ENCODE assay signal across 11 mouse cellular contexts in genomic region chr17:27063717-27064116, GRCm38 (mm10). TPM values are rescaled to one million over a fixed set of nuclear protein-coding genes. Genes with fewer than 3 reads are reported as not detected.
A peak's percentile ranks its signal among the peaks of the same experiment; 100 is the strongest.
DNase-seq lines count a peak whose midpoint lies in the region; ATAC-seq and TF ChIP-seq lines count a peak whose summit lies in the region.
"Had no signal": no experiment of that assay in that cellular context is flagged by ENCODE, and none has a peak within 500 bp of the region (broad histone marks: within the 10 kb centered on the region; RNA-seq: fewer than 3 reads in every experiment).

No protein-coding gene starts in this region.

- WGBS in hindbrain, postnatal 0 days = 48% methylated on average over 6 of the region's 6 CpGs
- WGBS in hindbrain, embryonic 16.5 days = 56% methylated on average over 6 of the region's 6 CpGs
- WGBS in embryonic facial prominence, embryonic 13.5 days = 31% methylated on average over 6 of the region's 6 CpGs

- no peak for TF ChIP-seq POLR2A in ES-Bruce4 (IDR thresholded peaks at IDR 0.05; ENCODE audit: insufficient read depth, low read length)

- no peak for DNase-seq in hindbrain, postnatal 0 days (ENCODE audit: low spot score)
- DNase-seq in retina, embryonic 14.5 days (ENCODE audit: low spot score) = peak; percentile 56
- no peak for DNase-seq in thymus, adult 18-20 months
- DNase-seq in urinary bladder, postnatal 36 days (ENCODE audit: low spot score in 2 of 2) = no peak
- DNase-seq: gastrocnemius, postnatal 25 days; left cerebral cortex, postnatal 4 days; spleen, adult 18-20 months had no signal

- no peak overlapping the region for H3K27ac ChIP-seq in hindbrain, postnatal 0 days
- no peak overlapping the region for H3K27ac ChIP-seq in hindbrain, embryonic 16.5 days (ENCODE audit: low read depth, low read length)
- H3K27ac ChIP-seq in ES-Bruce4 (ENCODE audit: insufficient read depth, low read length) = no peak overlapping the region; the same call in 1 of the 2 replicates
- peak overlapping the region; percentile 0; the same call in 1 of the 2 replicates for H3K27ac ChIP-seq in embryonic facial prominence, embryonic 13.5 days
- H3K27ac ChIP-seq: hindbrain, embryonic 15.5 days had no signal

- no peaks in the 10 kb centered on the region for H3K9me3 ChIP-seq in hindbrain, postnatal 0 days (ENCODE audit: low read length)
- H3K9me3 ChIP-seq in hindbrain, embryonic 16.5 days (ENCODE audit: control insufficient read depth, low read length) = no peaks in the 10 kb centered on the region
- no peaks in the 10 kb centered on the region for H3K9me3 ChIP-seq in ES-Bruce4 (replicated peaks; ENCODE audit: control insufficient read depth, insufficient read depth, low read length, poor library complexity, severe bottlenecking)
- H3K9me3 ChIP-seq in embryonic facial prominence, embryonic 13.5 days = no peaks in the 10 kb centered on the region
- H3K9me3 ChIP-seq: hindbrain, embryonic 15.5 days had no signal

- H3K4me1 ChIP-seq in hindbrain, postnatal 0 days (ENCODE audit: insufficient read depth, low read length) = no peaks in the 10 kb centered on the region
- no peaks in the 10 kb centered on the region for H3K4me1 ChIP-seq in hindbrain, embryonic 16.5 days (ENCODE audit: control insufficient read depth, insufficient read depth, low read depth, low read length)
- peaks cover 21% of the 10 kb centered on the region for H3K4me1 ChIP-seq in ES-Bruce4 (ENCODE audit: control insufficient read depth, insufficient read depth, low read length)
- H3K4me1 ChIP-seq in embryonic facial prominence, embryonic 13.5 days = peaks cover 38% of the 10 kb centered on the region
- H3K4me1 ChIP-seq: hindbrain, embryonic 15.5 days had no signal

- H3K9ac ChIP-seq in hindbrain, postnatal 0 days (replicated peaks; ENCODE audit: low read length) = no peak overlapping the region
- H3K9ac ChIP-seq in hindbrain, embryonic 16.5 days (ENCODE audit: low read depth, low read length) = no peak overlapping the region
- H3K9ac ChIP-seq in ES-Bruce4 (ENCODE audit: low read depth, poor library complexity, severe bottlenecking) = no peak overlapping the region
- H3K9ac ChIP-seq in embryonic facial prominence, embryonic 13.5 days = peak overlapping the region; percentile 32; the same call in 1 of the 2 replicates
- H3K9ac ChIP-seq: hindbrain, embryonic 15.5 days had no signal

- ATAC-seq in hindbrain, postnatal 0 days = peak; percentile 38; the same call in 1 of the 2 replicates
- ATAC-seq in hindbrain, embryonic 16.5 days = no peak
- ATAC-seq in embryonic facial prominence, embryonic 13.5 days (ENCODE audit: insufficient number of reproducible peaks, insufficient read depth, low FRiP score, low TSS enrichment, low read depth) = peak; percentile 50; the same call in 1 of the 2 replicates

- TF ChIP-seq CTCF in hindbrain, postnatal 0 days (IDR thresholded peaks at IDR 0.05; ENCODE audit: low read depth) = no peak
- no peak for TF ChIP-seq CTCF in ES-Bruce4 (IDR thresholded peaks at IDR 0.05; ENCODE audit: low read depth, low read length)

- H3K36me3 ChIP-seq in hindbrain, postnatal 0 days (ENCODE audit: insufficient read depth, low read length) = no peaks in the 10 kb centered on the region
- H3K36me3 ChIP-seq in hindbrain, embryonic 16.5 days (ENCODE audit: control insufficient read depth, insufficient read depth, low read length) = no peaks in the 10 kb centered on the region
- H3K36me3 ChIP-seq in ES-Bruce4 (ENCODE audit: control insufficient read depth, insufficient read depth, low read length, poor library complexity, severe bottlenecking) = no peaks in the 10 kb centered on the region
- no peaks in the 10 kb centered on the region for H3K36me3 ChIP-seq in embryonic facial prominence, embryonic 13.5 days
- H3K36me3 ChIP-seq: hindbrain, embryonic 15.5 days had no signal

- no peak overlapping the region for H3K4me2 ChIP-seq in hindbrain, postnatal 0 days (ENCODE audit: low read depth, low read length)
- no peak overlapping the region for H3K4me2 ChIP-seq in hindbrain, embryonic 16.5 days (ENCODE audit: low read length)
- no peak overlapping the region for H3K4me2 ChIP-seq in embryonic facial prominence, embryonic 13.5 days
- H3K4me2 ChIP-seq: hindbrain, embryonic 15.5 days had no signal

- H3K27me3 ChIP-seq in hindbrain, postnatal 0 days (ENCODE audit: insufficient read depth, low read length) = peaks cover 5% of the 10 kb centered on the region; the same call in 1 of the 2 replicates
- H3K27me3 ChIP-seq in hindbrain, embryonic 16.5 days (replicated peaks; ENCODE audit: control insufficient read depth, insufficient read depth, low read length) = peaks cover 8% of the 10 kb centered on the region
- H3K27me3 ChIP-seq in ES-Bruce4 (ENCODE audit: control insufficient read depth, insufficient read depth, low read length, poor library complexity, severe bottlenecking) = no peaks in the 10 kb centered on the region
- H3K27me3 ChIP-seq in embryonic facial prominence, embryonic 13.5 days = peaks cover 4% of the 10 kb centered on the region

- no peak overlapping the region for H3K4me3 ChIP-seq in hindbrain, postnatal 0 days (ENCODE audit: low read length)
- H3K4me3 ChIP-seq in hindbrain, embryonic 16.5 days (ENCODE audit: low read length) = no peak overlapping the region
- H3K4me3 ChIP-seq in ES-Bruce4 (ENCODE audit: low read depth, low read length) = no peak overlapping the region
- no peak overlapping the region for H3K4me3 ChIP-seq in embryonic facial prominence, embryonic 13.5 days
- H3K4me3 ChIP-seq: hindbrain, embryonic 15.5 days had no signal

- 0 out of 2 replicates have a peak, but pooled peaks have one; percentile 53 for TF ChIP-seq EP300 in ES-Bruce4 (IDR thresholded peaks at IDR 0.05; ENCODE audit: insufficient read depth, low read depth, low read length)

RNA-seq across cellular contexts. Expression of gene Itpr3, which starts 6.6 kb away (rescaled TPM):
- 2.3 and 4.0 TPM in 2 replicates for total RNA-seq in hindbrain, postnatal 0 days (2014; rRNA removed)
- 0.58 TPM in 2 replicates for polyA plus RNA-seq in hindbrain, postnatal 0 days (2015; fragmentation: Nextera tagmentation; extraction: Ambion mirVana)
- 0.84 and 0.94 TPM in 2 replicates for polyA plus RNA-seq in hindbrain, embryonic 16.5 days (2015; fragmentation: Nextera tagmentation; extraction: Ambion mirVana)
- polyA plus RNA-seq in ES-Bruce4 (2011; ENCODE audit: insufficient read depth, insufficient read length, low read depth, missing spikeins) = 17.2 and 21.9 TPM in 2 replicates
- polyA plus RNA-seq in embryonic facial prominence, embryonic 13.5 days (2015; fragmentation: Nextera tagmentation; extraction: Ambion mirVana) = 3.8 and 4.0 TPM in 2 replicates

RNA-seq across cellular contexts. Expression of gene Bak1, which starts 34.9 kb away (rescaled TPM):
- 62.9 and 70.8 TPM in 2 replicates for total RNA-seq in hindbrain, postnatal 0 days (2014; rRNA removed)
- 4.0 and 4.2 TPM in 2 replicates for polyA plus RNA-seq in hindbrain, postnatal 0 days (2015; fragmentation: Nextera tagmentation; extraction: Ambion mirVana)
- polyA plus RNA-seq in hindbrain, embryonic 16.5 days (2015; fragmentation: Nextera tagmentation; extraction: Ambion mirVana) = 4.0 and 4.1 TPM in 2 replicates
- 66.6 and 78.1 TPM in 2 replicates for polyA plus RNA-seq in ES-Bruce4 (2011; ENCODE audit: insufficient read depth, insufficient read length, low read depth, missing spikeins)
- polyA plus RNA-seq in embryonic facial prominence, embryonic 13.5 days (2015; fragmentation: Nextera tagmentation; extraction: Ambion mirVana) = 4.6 and 5.7 TPM in 2 replicates

Comparison
In these comparisons a context has a peak if more than half of its experiments do, and no peak if none do; other contexts are left out.
1. RNA of gene Bak1, which starts 34.9 kb away (polyA plus RNA-seq): 66.6 to 78.1 TPM in ES-Bruce4; 4.6 to 5.7 TPM in embryonic facial prominence, embryonic 13.5 days, 4.0 to 4.2 TPM in hindbrain, postnatal 0 days and 4.0 to 4.1 TPM in hindbrain, embryonic 16.5 days; every median in the first group is over 10 times any median in the second.